7 mouse cellular contexts compared by ENCODE assay signal in the genomic region with DNA sequence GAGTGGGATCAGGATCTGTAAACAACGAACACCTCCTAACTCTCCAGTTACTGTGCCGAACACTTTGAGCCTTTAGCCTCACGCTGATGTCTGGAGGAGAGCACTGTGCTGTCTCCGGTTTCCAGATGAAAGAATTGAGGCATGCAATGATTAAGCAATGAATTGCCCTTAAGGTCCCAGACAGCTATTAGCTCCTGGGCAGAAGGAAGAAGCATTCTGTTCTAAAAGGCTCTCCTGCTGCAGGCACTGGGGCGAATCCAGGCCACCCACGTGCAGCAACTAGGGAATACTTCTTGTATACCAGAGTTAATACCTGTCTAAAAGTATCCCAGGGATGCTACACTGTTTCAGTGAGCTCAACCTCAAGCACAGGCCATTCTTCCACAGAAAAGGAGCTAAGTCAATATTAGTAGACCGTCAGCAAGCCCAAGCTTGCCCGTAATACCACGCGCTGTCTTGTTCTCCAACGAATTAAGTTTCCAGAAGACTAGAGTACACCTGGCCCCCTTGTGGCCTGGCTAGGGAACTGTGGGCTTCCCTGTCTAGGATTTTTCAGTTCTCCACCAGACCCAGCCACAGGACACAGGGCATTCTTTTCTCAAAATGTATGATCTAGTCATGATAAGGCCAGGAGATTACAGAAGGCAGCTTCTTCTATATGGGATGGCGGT. TPM values are rescaled to one million over a fixed set of nuclear protein-coding genes. Genes with fewer than 3 reads are reported as not detected.
DNase-seq lines count a peak whose midpoint lies in the region; ATAC-seq and TF ChIP-seq lines count a peak whose summit lies in the region.

No protein-coding gene starts in this region.

- H3K4me3 ChIP-seq in neural tube, embryonic 15.5 days (replicated peaks) = no peak overlapping the region
- no peak overlapping the region for H3K4me3 ChIP-seq in embryonic facial prominence, embryonic 14.5 days (ENCODE audit: low read depth, low read length)
- no peak overlapping the region for H3K4me3 ChIP-seq in small intestine, adult 2 months (ENCODE audit: low read depth, low read length)

- DNase-seq in neural tube, embryonic 10.5 days (ENCODE audit: extremely low spot score, low spot score) = peak; percentile 47
- peak; percentile 81 for DNase-seq in R1 (ENCODE audit: low read depth, low spot score)
- DNase-seq in embryonic facial prominence, embryonic 14.5 days (ENCODE audit: low spot score) = peak; percentile 84
- DNase-seq in kidney, postnatal 36 days = peak; percentile 54 to 70
- DNase-seq in heart, adult 8-10 months (ENCODE audit: low spot score) = no peak

- TF ChIP-seq POLR2A in small intestine, adult 2 months (IDR thresholded peaks at IDR 0.05; ENCODE audit: low read depth, low read length) = no peak

- 26% methylated on average over 12 of the region's 12 CpGs for whole genome bisulfite sequencing in neural tube, embryonic 15.5 days
- 54% methylated on average over 12 of the region's 12 CpGs for WGBS in embryonic facial prominence, embryonic 14.5 days
- WGBS in small intestine, adult 2 months = 56% methylated on average over 12 of the region's 12 CpGs

- H3K27ac ChIP-seq in neural tube, embryonic 15.5 days (replicated peaks) = no peak overlapping the region
- peak overlapping the region; percentile 15; the same call in 1 of the 2 replicates for H3K27ac ChIP-seq in embryonic facial prominence, embryonic 14.5 days (replicated peaks; ENCODE audit: low read depth, low read length)
- no peak overlapping the region for H3K27ac ChIP-seq in small intestine, adult 2 months (ENCODE audit: insufficient read depth, low read depth, low read length)

- H3K4me1 ChIP-seq in neural tube, embryonic 15.5 days = no peaks in the 10 kb centered on the region
- no peaks in the 10 kb centered on the region for H3K4me1 ChIP-seq in embryonic facial prominence, embryonic 14.5 days (ENCODE audit: control insufficient read depth, insufficient read depth, low read length)
- no peaks in the 10 kb centered on the region for H3K4me1 ChIP-seq in small intestine, adult 2 months (ENCODE audit: control insufficient read depth, insufficient read depth, insufficient read length, low read length)

- H3K4me2 ChIP-seq in neural tube, embryonic 15.5 days = no peak overlapping the region
- H3K4me2 ChIP-seq in embryonic facial prominence, embryonic 14.5 days (ENCODE audit: low read depth, low read length) = no peak overlapping the region

- peaks cover 6% of the 10 kb centered on the region for H3K27me3 ChIP-seq in neural tube, embryonic 15.5 days (replicated peaks)
- no peaks in the 10 kb centered on the region for H3K27me3 ChIP-seq in embryonic facial prominence, embryonic 14.5 days (replicated peaks; ENCODE audit: control insufficient read depth, insufficient read depth, low read length)
- H3K27me3 ChIP-seq in small intestine, adult 2 months (ENCODE audit: control insufficient read depth, insufficient read depth, low read length) = no peaks in the 10 kb centered on the region

- no peaks in the 10 kb centered on the region for H3K9me3 ChIP-seq in neural tube, embryonic 15.5 days (replicated peaks)
- H3K9me3 ChIP-seq in embryonic facial prominence, embryonic 14.5 days (ENCODE audit: control insufficient read depth, low read length) = no peaks in the 10 kb centered on the region

- peak; percentile 73; the same call in 1 of the 2 replicates for TF ChIP-seq CTCF in small intestine, adult 2 months (IDR thresholded peaks at IDR 0.05; ENCODE audit: extremely low read depth, insufficient read length, insufficient replicate concordance, low read depth, low read length)

- no peak overlapping the region for H3K9ac ChIP-seq in neural tube, embryonic 15.5 days (replicated peaks)
- H3K9ac ChIP-seq in embryonic facial prominence, embryonic 14.5 days (ENCODE audit: low read depth, low read length) = 0 out of 2 replicates have a peak overlapping the region, but pooled peaks have one; percentile 22

- H3K36me3 ChIP-seq in neural tube, embryonic 15.5 days = peaks cover 46% of the 10 kb centered on the region
- H3K36me3 ChIP-seq in embryonic facial prominence, embryonic 14.5 days (ENCODE audit: control insufficient read depth, insufficient read depth, low read length) = peaks cover 83% of the 10 kb centered on the region
- H3K36me3 ChIP-seq in small intestine, adult 2 months (ENCODE audit: control insufficient read depth, insufficient read depth, low read length) = no peaks in the 10 kb centered on the region

- ATAC-seq in neural tube, embryonic 15.5 days (ENCODE audit: low FRiP score) = no peak; the same call in 1 of the 2 replicates
- ATAC-seq in embryonic facial prominence, embryonic 14.5 days (ENCODE audit: low read depth) = peak; percentile 56

RNA-seq across cellular contexts. Expression of a gene that starts 11.2 kb away (rescaled TPM):
- 33.1 and 37.6 TPM in 2 replicates for polyA plus RNA-seq in neural tube, embryonic 15.5 days (2015; fragmentation: Nextera tagmentation; extraction: Ambion mirVana)
- 98.7 and 102 TPM in 2 replicates for polyA plus RNA-seq in embryonic facial prominence, embryonic 14.5 days (2014; fragmentation: Nextera tagmentation; extraction: Ambion mirVana)
- 4.3 and 6.3 TPM in 2 replicates for polyA plus RNA-seq in small intestine, adult 2 months (2012; rRNA removed)
- total RNA-seq in heart, adult 8-10 months (2022) = 100 to 1,000 TPM; 108 to 133 (median 122) TPM

RNA-seq across cellular contexts. Expression of a gene that starts 11.9 kb away (rescaled TPM):
- 18.1 and 23.5 TPM in 2 replicates for polyA plus RNA-seq in neural tube, embryonic 15.5 days (2015; fragmentation: Nextera tagmentation; extraction: Ambion mirVana)
- 5.9 and 9.7 TPM in 2 replicates for polyA plus RNA-seq in embryonic facial prominence, embryonic 14.5 days (2014; fragmentation: Nextera tagmentation; extraction: Ambion mirVana)
- polyA plus RNA-seq in small intestine, adult 2 months (2012; rRNA removed) = 4.2 and 6.5 TPM in 2 replicates
- 1 to 10 TPM; 2.8 to 4.6 (median 3.9) TPM for total RNA-seq in heart, adult 8-10 months (2022)

RNA-seq across cellular contexts. Expression of a gene that starts 15.7 kb away (rescaled TPM):
- 40.2 and 50.7 TPM in 2 replicates for polyA plus RNA-seq in neural tube, embryonic 15.5 days (2015; fragmentation: Nextera tagmentation; extraction: Ambion mirVana)
- polyA plus RNA-seq in embryonic facial prominence, embryonic 14.5 days (2014; fragmentation: Nextera tagmentation; extraction: Ambion mirVana) = 1.3 and 1.6 TPM in 2 replicates
- polyA plus RNA-seq in small intestine, adult 2 months (2012; rRNA removed) = 2.7 and 3.6 TPM in 2 replicates
- under 1 TPM; 0.31 to 0.75 (median 0.42) TPM for total RNA-seq in heart, adult 8-10 months (2022)

RNA-seq across cellular contexts. Expression of a gene that starts 15.9 kb away (rescaled TPM):
- polyA plus RNA-seq in neural tube, embryonic 15.5 days (2015; fragmentation: Nextera tagmentation; extraction: Ambion mirVana) = 48.3 and 51.7 TPM in 2 replicates
- 65.1 and 66.0 TPM in 2 replicates for polyA plus RNA-seq in embryonic facial prominence, embryonic 14.5 days (2014; fragmentation: Nextera tagmentation; extraction: Ambion mirVana)
- 29.8 and 40.2 TPM in 2 replicates for polyA plus RNA-seq in small intestine, adult 2 months (2012; rRNA removed)
- 10 to 100 TPM; 22.4 to 23.9 (median 23.6) TPM for total RNA-seq in heart, adult 8-10 months (2022)

RNA-seq across cellular contexts. Expression of a gene that starts 26.3 kb away (rescaled TPM):
- 20.0 and 21.2 TPM in 2 replicates for polyA plus RNA-seq in neural tube, embryonic 15.5 days (2015; fragmentation: Nextera tagmentation; extraction: Ambion mirVana)
- polyA plus RNA-seq in embryonic facial prominence, embryonic 14.5 days (2014; fragmentation: Nextera tagmentation; extraction: Ambion mirVana) = 13.1 and 15.3 TPM in 2 replicates
- 13.1 and 20.5 TPM in 2 replicates for polyA plus RNA-seq in small intestine, adult 2 months (2012; rRNA removed)
- total RNA-seq in heart, adult 8-10 months (2022) = 10 to 100 TPM in 3 of 4 experiments, 1 to 10 TPM in 1; 8.3 to 10.4 (median 10.3) TPM
